Mouse (Mus musculus) liver, postnatal 0 days (tissue): ENCODE measurements around the gene Scn9a.

Experiments
- CTCF ChIP-seq: sonication (generic); IDR thresholded peaks from 2 replicates; pipeline ENCODE4 v1.5.1; 2016; ENCODE audit warnings: antibody characterized with exemption, low read depth
- EP300 ChIP-seq: IDR thresholded peaks from 2 replicates; pipeline ENCODE4 v1.6.1; 2016; ENCODE audit warnings: antibody characterized with exemption, low read depth, mild to moderate bottlenecking

- no peak for TF ChIP-seq CTCF
- TF ChIP-seq EP300 = no peak
Measured at GRCm38 (mm10) chr2:66464874-66465458, 169.8 kb downstream of the Scn9a start.
